Mouse (Mus musculus) megakaryocyte, embryonic 14.5 days (primary cell): Measurements from ENCODE around the gene Gm49337.

Experiments used
- FLI1 ChIP-seq: IDR thresholded peaks from 2 replicates; pipeline ENCODE4 v1.6.1; 2012; ENCODE audit warnings: low read length, inconsistent platforms, mixed read lengths
- GATA1 ChIP-seq: IDR thresholded peaks from 3 replicates; pipeline ENCODE4 v1.6.1; 2012; ENCODE audit warnings: mixed read lengths, low read length, inconsistent platforms, borderline replicate concordance

DNA sequence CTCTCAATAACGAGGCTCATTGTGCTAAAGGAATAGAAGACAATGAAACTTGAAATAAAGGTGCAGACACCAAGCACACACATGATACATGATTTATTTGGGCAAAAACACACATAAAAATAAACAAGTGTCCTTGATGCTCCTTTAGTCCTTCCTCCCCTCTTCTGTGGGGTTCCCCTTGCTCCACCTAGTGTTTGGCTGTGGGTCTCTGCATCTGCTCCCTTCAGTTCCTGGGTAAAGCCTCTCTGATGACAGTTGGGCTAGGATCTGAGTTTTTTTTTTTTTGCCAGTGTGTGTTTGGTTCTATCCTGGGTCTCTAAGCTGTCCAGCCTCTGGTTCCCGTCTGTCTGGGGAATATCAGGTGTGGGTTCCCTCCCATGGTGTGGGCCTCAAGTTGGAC, 109.0 kb downstream of the Gm49337 start:
- TF ChIP-seq GATA1 (no peak), FLI1 (no peak)
